Mouse (Mus musculus) heart, postnatal 0 days (tissue): ENCODE results near the gene Unc119b. TPM values are rescaled to one million over a fixed set of nuclear protein-coding genes. Genes with fewer than 3 reads are reported as not detected.

Source experiments
- ATAC-seq: fragments of 200-750 bp; cut with Nextera tagmentation; 2 replicates; pipeline ENCODE4 v1.8.0; 2017; ENCODE audit warnings: low read depth, moderate number of reproducible peaks, moderate library complexity; ENCODE audit not compliant: insufficient read depth
- DNase-seq: peaks from one replicate; pipeline ENCODE4 v3.0.0-alpha.2; 2016; ENCODE audit warnings: low spot score
- H3K27ac ChIP-seq: fragments of 300-500 bp; sonication (generic); 2 replicates; pipeline ENCODE4 v1.5.1; 2014; ENCODE audit warnings: low read depth, mild to moderate bottlenecking
- H3K27me3 ChIP-seq: fragments of 300-500 bp; sonication (generic); 2 replicates; pipeline ENCODE4 v1.6.1; 2014; ENCODE audit warnings: low read length, mixed read lengths; ENCODE audit not compliant: control insufficient read depth, insufficient read depth
- H3K36me3 ChIP-seq: fragments of 300-500 bp; sonication (generic); replicated peaks from 2 replicates; pipeline ENCODE4 v1.6.1; 2014; ENCODE audit warnings: low read length, mixed read lengths; ENCODE audit not compliant: control insufficient read depth, insufficient read depth
- H3K4me1 ChIP-seq: fragments of 300-500 bp; sonication (generic); 2 replicates; pipeline ENCODE4 v1.6.1; 2014; ENCODE audit warnings: antibody characterized with exemption; ENCODE audit not compliant: control insufficient read depth, insufficient read depth
- H3K4me2 ChIP-seq: fragments of 300-500 bp; sonication (generic); 2 replicates; pipeline ENCODE4 v1.6.1; 2014; ENCODE audit warnings: low read depth, mild to moderate bottlenecking, low read length, moderate library complexity
- H3K4me3 ChIP-seq: fragments of 300-500 bp; sonication (generic); 2 replicates; pipeline ENCODE4 v1.5.1; 2014; ENCODE audit warnings: low read depth, low read length
- H3K9ac ChIP-seq: fragments of 300-500 bp; sonication (generic); replicated peaks from 2 replicates; pipeline ENCODE4 v1.6.1; 2014; ENCODE audit warnings: low read depth, low read length, mixed read lengths
- H3K9me3 ChIP-seq: fragments of 300-500 bp; sonication (generic); replicated peaks from 2 replicates; pipeline ENCODE4 v1.6.1; 2016; ENCODE audit warnings: low read length; ENCODE audit not compliant: control insufficient read depth
- CTCF ChIP-seq: IDR thresholded peaks from 2 replicates; pipeline ENCODE4 v1.5.1; 2016; ENCODE audit warnings: antibody characterized with exemption, control low read depth, low read depth
- EP300 ChIP-seq: IDR thresholded peaks from 2 replicates; pipeline ENCODE4 v1.6.1; 2016; ENCODE audit warnings: antibody characterized with exemption, low read depth
- WGBS: fragments of 180-500 bp; shearing (Covaris S2); extraction: QIAGEN DNeasy Blood & Tissue Kit; methylation state at CpG from one replicate; pipeline ENCODE4 v1.1.7; 2014; 5-methylcytosine and 5-hydroxymethylcytosine counted together
- polyA plus RNA-seq: library from polyadenylated mRNA; unstranded; fragments of >200 nt; fragmentation: Nextera tagmentation; extraction: Ambion mirVana; gene quantifications from 2 replicates; pipeline ENCODE4 v1.2.1, GENCODE M21; 2015
- total RNA-seq: library from RNA; depleted of rRNA; stranded (reverse); fragments of >200 nt; gene quantifications from 2 replicates; pipeline ENCODE4 v1.2.3, GENCODE M21; 2014; ENCODE audit warnings: low replicate concordance

The Unc119b gene
- total and polyA plus RNA-seq, 2 experiments from 2014 or later: 11.7 to 25.9 TPM

DNA sequence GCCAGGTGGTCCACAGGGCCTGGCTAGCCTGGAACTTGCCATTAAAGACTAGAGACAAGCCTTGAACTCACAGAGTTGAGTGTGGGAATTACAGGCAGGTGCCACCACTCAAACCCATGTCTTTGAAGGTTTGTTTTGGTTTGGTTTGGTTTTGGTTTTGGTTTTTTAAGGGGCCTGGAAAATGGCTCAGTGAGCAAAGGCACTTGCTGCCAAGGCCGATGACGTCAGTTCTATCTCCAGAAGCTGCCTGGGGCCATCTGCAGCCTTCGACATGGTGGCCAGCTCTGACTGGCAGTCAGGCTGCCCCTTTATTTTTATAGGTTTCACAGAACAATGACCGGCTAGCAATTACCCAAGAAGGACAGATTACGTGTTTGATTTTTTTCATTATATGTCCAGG is 13.8 kb downstream of the Unc119b start:
- WGBS: 69% methylated on average over 5 of the region's 5 CpGs
- peaks cover 22% of the 10 kb centered on the region; the same call in 1 of the 2 replicates for H3K36me3 ChIP-seq
- no peaks in the 10 kb centered on the region for H3K9me3 ChIP-seq
- H3K27me3 ChIP-seq: no peaks in the 10 kb centered on the region
- 0 out of 2 replicates have a peak, but pooled peaks cover 3% of the 10 kb centered on the region for H3K4me1 ChIP-seq
- H3K9ac ChIP-seq: no peak overlapping the region
- TF ChIP-seq CTCF (no peak), EP300 (no peak)
- H3K4me3 ChIP-seq: no peak overlapping the region
- DNase-seq: no peak
- H3K27ac ChIP-seq: no peak overlapping the region
- no peak overlapping the region for H3K4me2 ChIP-seq
- no peak for ATAC-seq

DNA sequence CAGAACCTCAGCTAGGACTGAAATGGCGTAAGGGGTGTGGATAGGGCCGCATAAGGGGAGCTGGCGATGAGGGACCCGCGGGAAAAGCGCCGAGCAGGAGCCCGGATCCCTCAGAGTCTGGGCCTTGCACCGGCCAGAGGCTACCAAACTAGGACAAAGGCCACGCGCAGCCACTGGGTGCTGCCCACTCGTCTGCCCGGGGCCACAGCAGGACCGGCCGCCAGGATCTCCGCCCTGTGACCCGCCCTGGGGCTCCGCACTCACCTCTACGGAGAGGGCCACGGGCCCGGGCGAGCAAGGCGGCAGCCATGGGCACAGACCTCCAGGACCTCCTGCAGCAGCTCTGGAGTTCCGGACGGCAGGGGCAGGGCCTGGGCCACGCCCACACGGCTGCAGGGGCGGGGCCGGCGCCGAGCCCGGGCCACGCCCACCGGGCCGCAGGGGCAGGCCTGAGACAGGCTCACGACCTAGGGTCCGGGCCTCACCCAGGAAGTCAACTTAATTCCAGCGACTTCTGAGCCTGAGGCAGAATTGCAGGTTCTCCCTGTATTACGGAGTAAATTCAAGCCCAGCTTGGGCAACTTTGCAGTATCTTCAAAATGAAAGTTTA is 15.7 kb downstream of the Unc119b start, which contains the start of gene Acads:
Acads (minus strand) TSS at position 386 of the 610 bp plus-strand sequence.
- WGBS: under 1% methylated on average over 39 of the region's 39 CpGs
- DNase-seq (peak; percentile 80), ATAC-seq (peak; percentile 95)
- peak within 1 kb of the TSS; percentile 82 for H3K4me2 ChIP-seq
- peak within 1 kb of the TSS; percentile 79 for H3K4me3 ChIP-seq
- peaks cover 29% of the 10 kb centered on the region; the same call in 1 of the 2 replicates for H3K36me3 ChIP-seq
- 0 out of 2 replicates have a peak, but pooled peaks cover 3% of the 10 kb centered on the region for H3K4me1 ChIP-seq
- peak within 1 kb of the TSS; percentile 82 for H3K9ac ChIP-seq
- no peaks in the 10 kb centered on the region for H3K9me3 ChIP-seq
- no peaks in the 10 kb centered on the region for H3K27me3 ChIP-seq
- TF ChIP-seq EP300: 0 out of 2 replicates have a peak, but pooled peaks have one; percentile 17
- no peak for TF ChIP-seq CTCF
- H3K27ac ChIP-seq: peak within 1 kb of the TSS; percentile 80

GRCm38 (mm10) chr5:115117467-115117866 is 17.3 kb downstream of the Unc119b start:
- WGBS: 95% methylated on average over 13 of the region's 13 CpGs
- Histone ChIP-seq H3K4me2 (no peak overlapping the region), H3K36me3 (peaks cover 27% of the 10 kb centered on the region; the same call in 1 of the 2 replicates), H3K27me3 (no peaks in the 10 kb centered on the region), H3K4me1 (0 out of 2 replicates have a peak, but pooled peaks cover 3% of the 10 kb centered on the region), H3K9me3 (no peaks in the 10 kb centered on the region), H3K27ac (no peak overlapping the region), H3K4me3 (no peak overlapping the region), H3K9ac (no peak overlapping the region)
- no peak for TF ChIP-seq EP300
- no peak for DNase-seq
- no peak for ATAC-seq

GRCm38 (mm10) chr5:115116426-115116825 is 18.3 kb downstream of the Unc119b start:
- Histone ChIP-seq H3K36me3 (peaks cover 35% of the 10 kb centered on the region), H3K4me2 (no peak overlapping the region), H3K9ac (no peak overlapping the region), H3K27ac (no peak overlapping the region), H3K4me1 (0 out of 2 replicates have a peak, but pooled peaks cover 3% of the 10 kb centered on the region), H3K4me3 (no peak overlapping the region), H3K27me3 (no peaks in the 10 kb centered on the region), H3K9me3 (no peaks in the 10 kb centered on the region)
- DNase-seq (no peak), ATAC-seq (no peak)
- WGBS: 92% methylated on average over 3 of the region's 3 CpGs
- TF ChIP-seq CTCF: no peak
- TF ChIP-seq EP300: no peak

- 0 out of 2 replicates have a peak, but pooled peaks cover 3% of the 10 kb centered on the region for H3K4me1 ChIP-seq
- no peak overlapping the region for H3K9ac ChIP-seq
- peaks cover 50% of the 10 kb centered on the region for H3K36me3 ChIP-seq
- H3K4me3 ChIP-seq: no peak overlapping the region
- WGBS: 94% methylated on average over 8 of the region's 8 CpGs
- no peak overlapping the region for H3K4me2 ChIP-seq
- H3K9me3 ChIP-seq: no peaks in the 10 kb centered on the region
- no peak for ATAC-seq
- no peak for DNase-seq
- no peak for TF ChIP-seq EP300
- no peak for TF ChIP-seq CTCF
- no peaks in the 10 kb centered on the region for H3K27me3 ChIP-seq
- H3K27ac ChIP-seq: no peak overlapping the region
These were observed 20.3 kb downstream of the Unc119b start for GRCm38 (mm10) chr5:115114501-115114900.

- no peak for ATAC-seq
- Histone ChIP-seq H3K9ac (no peak overlapping the region), H3K9me3 (no peaks in the 10 kb centered on the region), H3K4me2 (no peak overlapping the region), H3K27me3 (no peaks in the 10 kb centered on the region), H3K4me3 (no peak overlapping the region), H3K4me1 (0 out of 2 replicates have a peak, but pooled peaks cover under 1% of the 10 kb centered on the region), H3K27ac (no peak overlapping the region), H3K36me3 (peaks cover 50% of the 10 kb centered on the region)
- 92% methylated on average over 12 of the region's 12 CpGs for WGBS
- no peak for TF ChIP-seq EP300
- no peak for TF ChIP-seq CTCF
- no peak for DNase-seq
These were observed 21.5 kb downstream of the Unc119b start for GRCm38 (mm10) chr5:115113244-115113643.
